Mouse (Mus musculus): ENCODE results near the gene Plin3. TPM values are rescaled to one million over a fixed set of nuclear protein-coding genes. Genes with fewer than 3 reads are reported as not detected.

Gene Plin3
- total RNA-seq, 2 experiments from 2014 or later, result 32.8 to 55.8 TPM

DNA sequence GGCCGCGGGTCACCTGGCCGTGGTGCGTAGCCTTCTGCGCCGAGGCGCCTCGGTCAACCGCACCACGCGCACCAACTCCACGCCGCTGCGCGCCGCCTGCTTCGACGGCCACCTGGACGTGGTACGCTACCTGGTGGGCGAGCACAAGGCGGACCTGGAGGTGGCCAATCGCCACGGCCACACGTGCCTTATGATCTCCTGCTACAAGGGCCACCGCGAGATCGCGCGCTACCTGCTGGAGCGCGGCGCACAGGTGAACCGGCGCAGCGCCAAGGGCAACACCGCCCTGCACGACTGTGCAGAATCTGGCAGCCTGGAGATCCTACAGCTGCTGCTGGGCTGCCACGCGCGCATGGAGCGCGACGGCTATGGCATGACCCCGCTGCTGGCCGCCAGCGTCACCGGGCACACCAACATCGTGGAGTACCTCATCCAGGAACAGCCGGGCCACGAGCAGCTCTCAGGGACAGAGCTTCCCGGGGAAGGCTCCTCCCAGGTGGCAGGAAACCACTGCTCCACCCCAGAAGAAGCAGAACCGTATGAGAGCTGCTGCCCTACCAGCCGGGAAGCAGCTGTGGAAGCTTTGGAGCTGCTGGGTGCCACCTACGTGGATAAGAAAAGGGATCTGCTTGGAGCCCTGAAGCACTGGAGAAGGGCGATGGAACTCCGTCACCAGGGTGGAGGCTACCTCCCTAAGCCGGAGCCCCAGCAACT is 35.3 kb downstream of the Plin3 start:
- peak; percentile 26 for DNase-seq

GRCm38 (mm10) chr17:56256239-56256881 is 36.3 kb downstream of the Plin3 start, which contains the start of gene Fem1a:
Gene Fem1a (plus strand): TSS chr17:56256810.
- peak; percentile 92 for DNase-seq
- intact Hi-C loops (cut with DNase I; ENCODE audit: low total_unique reads), result no loop called here

More for the DNA sequence above, 35.3 kb downstream of the Plin3 start:
- intact Hi-C loops (cut with DNase I; ENCODE audit: low total_unique reads), result no loop called here

- intact Hi-C loops (cut with DNase I; ENCODE audit: low total_unique reads), result no loop called here
- DNase-seq, result peak; percentile 99
Measured at GRCm38 (mm10) chr17:56255863-56256238, 36.8 kb downstream of the Plin3 start.

GRCm38 (mm10) chr17:56255429-56255828 is 37.2 kb downstream of the Plin3 start:
- DNase-seq, result peak; percentile 39
- intact Hi-C loops (cut with DNase I; ENCODE audit: low total_unique reads), result no loop called here

GRCm38 (mm10) chr17:56254695-56255094 is 38.0 kb downstream of the Plin3 start:
- DNase-seq, result no peak

GRCm38 (mm10) chr17:56251136-56251829 is 41.4 kb downstream of the Plin3 start:
- intact Hi-C loops (cut with DNase I; ENCODE audit: low total_unique reads), result loop anchor here (5.0 kb wide), 1 partner anchor 119 kb away; no protein-coding TSS in a partner anchor
- DNase-seq, result peak; percentile 57

More at GRCm38 (mm10) chr17:56254695-56255094, 38.0 kb downstream of the Plin3 start:
- intact Hi-C loops (cut with DNase I; ENCODE audit: low total_unique reads), result loop anchor here (5.0 kb wide), 1 partner anchor 122 kb away; no protein-coding TSS in a partner anchor

DNA sequence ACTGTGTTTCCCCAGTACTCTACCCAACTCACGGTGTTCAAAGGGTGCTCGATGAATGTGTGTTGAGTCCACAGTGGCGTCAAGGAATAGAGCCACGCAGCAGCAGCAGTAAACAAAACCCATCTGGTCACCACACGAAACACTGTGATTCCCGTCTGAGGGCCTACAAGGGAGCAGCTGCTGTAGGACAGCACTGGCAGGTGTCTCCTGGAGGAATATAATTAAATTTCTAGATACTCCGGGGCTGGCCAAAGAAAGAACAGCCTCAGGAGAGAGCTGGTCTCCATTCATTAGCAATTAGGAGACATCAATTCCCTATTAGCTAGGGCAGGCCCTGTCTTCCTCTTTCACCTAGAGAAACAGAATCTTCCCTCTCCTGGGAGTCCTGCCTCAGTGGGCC is 47.1 kb downstream of the Plin3 start:
- intact Hi-C loops (cut with DNase I; ENCODE audit: low total_unique reads), result loop anchor here (5.0 kb wide), 1 partner anchor 43 kb away; no protein-coding TSS in a partner anchor
- no peak for DNase-seq

GRCm38 (mm10) chr17:56241541-56242401 is 50.9 kb downstream of the Plin3 start:
- intact Hi-C loops (cut with DNase I; ENCODE audit: low total_unique reads), result no loop called here
- DNase-seq, result peak; percentile 91

DNA sequence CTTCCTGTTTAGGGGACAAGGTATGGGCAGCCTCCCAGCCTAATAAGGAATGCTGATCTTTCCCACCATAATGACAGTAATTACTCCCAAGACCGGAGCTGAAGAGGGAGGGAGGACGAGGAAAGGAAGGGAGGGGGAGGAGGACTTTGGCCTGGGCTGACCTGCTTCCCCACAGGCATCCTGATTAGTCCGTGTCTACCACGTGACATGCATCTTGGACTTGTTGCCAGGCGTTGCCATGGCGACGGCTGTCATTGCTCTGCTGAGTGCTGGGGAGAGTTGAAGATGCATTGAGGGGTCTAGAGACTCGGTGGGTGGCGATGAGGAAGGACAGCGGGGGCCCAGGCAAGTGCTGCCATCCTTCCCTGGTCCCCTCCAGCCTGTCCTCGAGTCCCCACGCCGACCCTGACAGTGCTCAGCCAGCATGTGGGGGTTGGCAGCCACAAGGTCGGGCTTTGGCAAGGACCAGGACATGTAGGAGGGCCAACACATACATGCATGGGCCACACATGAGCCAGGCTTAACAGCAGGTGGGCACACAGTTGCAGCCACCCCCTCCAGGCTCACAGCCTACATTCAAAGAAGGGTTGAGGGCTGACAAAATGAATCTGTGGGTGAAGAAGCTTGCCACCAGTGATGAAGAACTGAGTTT is 58.7 kb downstream of the Plin3 start:
- intact Hi-C loops (cut with DNase I; ENCODE audit: low total_unique reads), result no loop called here
- peak; percentile 55 for DNase-seq

DNA sequence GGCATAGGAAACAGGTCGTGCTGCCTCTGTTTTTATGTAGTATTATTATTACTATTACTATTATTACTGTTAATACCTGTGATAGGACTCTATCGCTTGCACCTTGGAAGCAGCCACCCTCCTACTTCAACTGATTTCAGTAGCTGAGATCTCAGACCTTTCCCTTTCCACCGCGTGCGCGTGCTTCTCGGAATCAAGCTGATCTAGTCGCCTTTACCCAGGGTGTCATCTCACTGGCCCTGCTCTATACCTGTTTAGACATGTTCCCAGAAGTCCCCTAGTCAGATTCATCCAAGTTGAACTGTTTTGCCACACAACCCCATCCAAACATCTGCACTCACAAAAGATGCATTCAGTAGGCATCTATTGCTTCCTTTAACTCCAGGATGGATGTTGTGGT is 59.3 kb downstream of the Plin3 start:
- intact Hi-C loops (cut with DNase I; ENCODE audit: low total_unique reads), result no loop called here
- no peak for DNase-seq

DNA sequence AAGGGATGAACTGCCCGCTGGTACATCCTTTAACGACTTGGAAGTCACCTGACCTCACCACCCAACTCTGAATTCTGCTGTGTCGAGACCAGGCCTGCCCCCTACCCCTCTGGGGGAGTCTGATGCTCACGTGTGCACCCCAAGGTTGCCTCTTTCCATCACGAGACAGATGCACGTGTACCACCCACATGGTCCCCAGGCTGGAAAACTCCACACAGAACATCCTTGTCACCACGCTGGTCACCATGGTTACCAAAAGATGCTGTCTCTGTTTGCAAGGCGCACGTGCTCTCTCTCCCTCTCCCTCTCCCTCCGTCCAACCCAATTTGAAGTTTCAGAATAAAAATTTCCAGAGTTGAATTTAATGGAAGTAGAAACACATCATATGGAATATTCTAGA is 62.7 kb downstream of the Plin3 start:
- DNase-seq, result no peak
- intact Hi-C loops (cut with DNase I; ENCODE audit: low total_unique reads), result no loop called here

Small RNA genes lying within 50 kb of the gene (microRNA-seq; reads per million reads assigned to microRNA genes)
- gene Mir7b, result 8.0 to 8.3 reads per million in 2 experiments

Other genes with a start within 250 kb of the Plin3 start
- gene Ubxn6, start 217.8 kb downstream of the Plin3 start, total RNA-seq (2021), result 10 to 100 TPM; 38.3 to 38.9 TPM
- 10 to 100 TPM; 27.7 TPM for gene Hdgfl2, start 213.2 kb downstream of the Plin3 start, total RNA-seq (2021)
- 100 to 1,000 TPM; 127 to 310 TPM for gene Plin4, start 183.1 kb downstream of the Plin3 start, total RNA-seq (2021)
- gene Plin5, start 175.3 kb downstream of the Plin3 start, total RNA-seq (2021), result 10 to 100 TPM; 17.6 to 48.3 TPM
- 1 to 10 TPM; 2.9 to 5.6 TPM for gene Lrg1, start 170.9 kb downstream of the Plin3 start, total RNA-seq (2021)
- gene Sema6b, start 152.5 kb downstream of the Plin3 start, total RNA-seq (2021), result 10 to 100 TPM in 1 of 2 experiments, 1 to 10 TPM in 1; 9.8 to 12.1 TPM
- gene Tnfaip8l1, start 130.4 kb downstream of the Plin3 start, total RNA-seq (2021), result 1 to 10 TPM; 3.5 TPM
- 10 to 100 TPM; 23.4 to 26.4 TPM for gene Mydgf, start 109.0 kb downstream of the Plin3 start, total RNA-seq (2021)
- gene Dpp9, start 74.0 kb downstream of the Plin3 start, total RNA-seq (2021), result 10 to 100 TPM; 20.8 to 22.0 TPM
- gene Fem1a, start 36.1 kb downstream of the Plin3 start, total RNA-seq (2021), result 100 to 1,000 TPM; 101 to 117 TPM
- 1 to 10 TPM; 5.3 to 7.1 TPM for gene Ticam1, start 16.1 kb downstream of the Plin3 start, total RNA-seq (2021)
- not detected for gene Arrdc5, start 7.4 kb upstream of the Plin3 start, total RNA-seq (2021)
- 1 to 10 TPM; 5.4 to 7.4 TPM for gene Uhrf1, start 10.4 kb upstream of the Plin3 start, total RNA-seq (2021)
- 10 to 100 TPM; 24.1 to 27.2 TPM for gene Kdm4b, start 33.2 kb upstream of the Plin3 start, total RNA-seq (2021)
- 10 to 100 TPM; 38.2 to 44.4 TPM for gene Ptprs, start 183.6 kb upstream of the Plin3 start, total RNA-seq (2021)
- gene Znrf4, start 219.6 kb upstream of the Plin3 start, total RNA-seq (2021), result not detected

All from gastrocnemius, postnatal 14 days (tissue).